Mouse (Mus musculus): ENCODE results near the gene Rundc3a.

DNA sequence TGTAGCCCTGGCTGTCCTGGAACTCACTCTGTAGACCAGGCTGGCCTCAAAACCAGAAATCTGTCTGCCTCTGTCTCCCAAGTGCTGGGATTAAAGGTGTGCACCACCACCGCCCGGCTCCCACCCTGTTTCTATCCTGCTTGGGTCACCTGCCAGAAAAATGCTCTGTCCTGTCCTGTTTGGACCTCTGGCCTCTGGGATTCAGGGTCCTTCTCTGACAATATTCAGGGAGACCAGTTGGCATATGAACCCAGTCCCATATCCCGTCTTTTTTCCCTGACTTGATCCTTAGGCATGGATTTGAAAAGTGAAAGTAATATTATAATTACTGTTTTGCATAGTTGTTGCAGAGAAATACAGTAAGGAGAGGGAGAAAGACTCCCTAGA lies 38.5 kb downstream of the Rundc3a start:
- no peak for TF ChIP-seq POLR2A (IDR thresholded peaks at IDR 0.05; ENCODE audit: low read depth, low read length)
- no peak for TF ChIP-seq CTCF (IDR thresholded peaks at IDR 0.05; ENCODE audit: extremely low read depth, insufficient read depth, insufficient read length, insufficient replicate concordance)
